Mouse (Mus musculus) midbrain, postnatal 0 days (tissue): ENCODE measurements around the gene Fthl17f. TPM values are rescaled to one million over a fixed set of nuclear protein-coding genes. Genes with fewer than 3 reads are reported as not detected.
"Not testable (repeated sequence)": the region's sequence is repeated elsewhere in the genome, so short reads cannot be mapped to it uniquely, and the experiment has no call there.

Source experiments
- ATAC-seq: fragments of 200-750 bp; cut with Nextera tagmentation; 2 replicates; pipeline ENCODE4 v1.8.0; 2017; ENCODE audit warnings: moderate number of reproducible peaks, mild to moderate bottlenecking, moderate TSS enrichment, moderate library complexity; ENCODE audit not compliant: low FRiP score
- DNase-seq: peaks from one replicate; pipeline ENCODE4 v3.0.0-alpha.2; 2015; ENCODE audit warnings: low spot score
- H3K27ac ChIP-seq: fragments of 300-500 bp; sonication (generic); 2 replicates; pipeline ENCODE4 v1.5.1; 2014; ENCODE audit warnings: low read depth, mild to moderate bottlenecking, low read length, mixed read lengths
- H3K27me3 ChIP-seq: fragments of 300-500 bp; sonication (generic); 2 replicates; pipeline ENCODE4 v1.6.1; 2014; ENCODE audit warnings: low read length, control low read depth, mixed read lengths; ENCODE audit not compliant: insufficient read depth
- H3K36me3 ChIP-seq: fragments of 300-500 bp; sonication (generic); 2 replicates; pipeline ENCODE4 v1.6.1; 2014; ENCODE audit warnings: low read length, control low read depth, mixed read lengths; ENCODE audit not compliant: insufficient read depth
- H3K4me1 ChIP-seq: fragments of 300-500 bp; sonication (generic); 2 replicates; pipeline ENCODE4 v1.6.1; 2014; ENCODE audit warnings: mild to moderate bottlenecking, control low read depth, antibody characterized with exemption, low read length, mixed read lengths; ENCODE audit not compliant: insufficient read depth
- H3K4me2 ChIP-seq: fragments of 300-500 bp; sonication (generic); 2 replicates; pipeline ENCODE4 v1.6.1; 2014; ENCODE audit warnings: low read depth, mild to moderate bottlenecking, low read length, mixed read lengths; ENCODE audit not compliant: poor library complexity, severe bottlenecking
- H3K4me3 ChIP-seq: fragments of 300-500 bp; sonication (generic); 2 replicates; pipeline ENCODE4 v1.5.1; 2014; ENCODE audit warnings: low read depth, mild to moderate bottlenecking, low read length, moderate library complexity
- H3K9ac ChIP-seq: fragments of 300-500 bp; sonication (generic); replicated peaks from 2 replicates; pipeline ENCODE4 v1.6.1; 2014; ENCODE audit warnings: mild to moderate bottlenecking, low read length, moderate library complexity, mixed read lengths; ENCODE audit not compliant: poor library complexity, severe bottlenecking
- H3K9me3 ChIP-seq: fragments of 300-500 bp; sonication (generic); 2 replicates; pipeline ENCODE4 v1.6.1; 2016; ENCODE audit warnings: low read length, control low read depth
- CTCF ChIP-seq: IDR thresholded peaks from 2 replicates; pipeline ENCODE4 v1.5.1; 2016; ENCODE audit warnings: antibody characterized with exemption, mild to moderate bottlenecking
- WGBS: fragments of 180-500 bp; shearing (Covaris S2); extraction: QIAGEN DNeasy Blood & Tissue Kit; methylation state at CpG from one replicate; pipeline ENCODE4 v1.1.7; 2014; 5-methylcytosine and 5-hydroxymethylcytosine counted together
- polyA plus RNA-seq: library from polyadenylated mRNA; unstranded; fragments of >200 nt; fragmentation: Nextera tagmentation; extraction: Ambion mirVana; gene quantifications from 2 replicates; pipeline ENCODE4 v1.2.1, GENCODE M21; 2015
- total RNA-seq: library from RNA; depleted of rRNA; stranded (reverse); fragments of >200 nt; gene quantifications from 2 replicates; pipeline ENCODE4 v1.2.3, GENCODE M21; 2014; rRNA removed

The Fthl17f gene
- total and polyA plus RNA-seq, 2 experiments from 2014 or later = not detected

DNA sequence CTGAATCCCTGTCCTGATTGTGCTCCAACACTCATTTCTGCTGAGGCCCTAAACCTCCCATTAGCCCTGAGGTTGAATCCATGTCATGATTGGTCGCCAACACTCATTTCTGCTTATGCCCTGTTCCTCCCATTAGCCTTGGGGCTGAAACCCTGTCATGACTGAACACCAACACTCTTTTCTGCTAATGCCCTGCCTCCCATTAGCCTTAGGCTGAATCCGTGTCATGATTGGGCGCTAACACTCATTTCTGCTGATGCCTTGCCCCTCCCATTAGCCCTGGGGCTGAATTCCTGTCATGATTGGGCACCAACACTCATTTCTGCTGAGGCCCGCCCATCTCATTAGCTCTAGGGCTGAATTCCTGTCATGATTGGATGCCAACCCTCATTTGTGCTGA, 714 bp upstream of the Fthl17f start:
- Histone ChIP-seq H3K4me1 (no peaks in the 10 kb centered on the region), H3K9ac (no peak overlapping the region), H3K27ac (no peak overlapping the region), H3K4me2 (no peak overlapping the region), H3K27me3 (no peaks in the 10 kb centered on the region), H3K36me3 (no peaks in the 10 kb centered on the region), H3K9me3 (no peaks in the 10 kb centered on the region; the same call in 1 of the 2 replicates), H3K4me3 (no peak overlapping the region)
- WGBS = 84% methylated on average over 4 of the region's 4 CpGs
- ATAC-seq = no peak
- TF ChIP-seq CTCF = no peak
- DNase-seq = no peak

DNA sequence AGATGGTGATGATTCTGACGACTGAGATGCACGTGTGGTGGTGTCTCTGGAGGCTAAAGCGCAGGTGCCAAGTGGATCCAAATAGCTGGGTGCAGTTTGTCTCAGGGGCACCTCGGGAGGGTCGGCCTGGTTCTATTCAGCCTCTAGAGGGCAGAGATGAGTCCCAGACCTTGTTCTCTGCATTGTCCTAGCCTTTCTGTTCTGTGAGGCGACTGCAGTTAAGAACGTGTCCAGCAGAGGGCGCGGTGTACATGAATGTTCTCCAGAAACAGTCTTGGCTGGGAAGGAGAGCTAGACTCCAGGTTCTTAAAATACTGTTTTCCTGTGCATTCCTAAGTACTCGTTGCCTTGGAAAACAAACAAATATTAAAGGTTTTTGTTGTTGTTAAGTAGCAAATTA, 14.9 kb downstream of the Fthl17f start:
- not testable (repeated sequence) for H3K4me2 ChIP-seq, DNase-seq, H3K4me1 ChIP-seq, H3K36me3 ChIP-seq, ATAC-seq, H3K9ac ChIP-seq, H3K4me3 ChIP-seq, H3K9me3 ChIP-seq, H3K27ac ChIP-seq, H3K27me3 ChIP-seq
- TF ChIP-seq CTCF = peak; percentile 61
- WGBS = 16% methylated on average over 8 of the region's 10 CpGs

DNA sequence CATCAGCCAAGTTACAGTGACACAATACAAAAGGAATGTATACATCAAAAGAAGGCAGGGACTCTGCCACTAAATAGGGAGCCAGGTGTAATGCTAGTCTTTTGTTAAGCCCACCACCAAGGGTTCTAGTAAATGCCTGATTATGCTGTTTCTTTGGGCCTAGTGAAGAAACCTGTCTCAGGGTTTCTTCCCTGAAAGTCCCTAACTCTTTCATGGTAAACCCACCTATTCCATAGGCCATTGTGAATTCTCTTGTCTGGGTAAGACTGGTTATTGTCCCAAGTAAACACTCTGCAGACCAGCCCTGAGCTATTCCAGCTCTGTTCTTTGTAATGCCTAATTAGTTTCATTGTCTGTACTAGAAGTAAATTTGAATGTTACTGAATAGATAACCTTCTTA, 32.3 kb downstream of the Fthl17f start:
- H3K4me3 ChIP-seq, H3K36me3 ChIP-seq, DNase-seq, H3K9ac ChIP-seq, ATAC-seq, H3K27me3 ChIP-seq, H3K4me2 ChIP-seq, H3K27ac ChIP-seq, H3K4me1 ChIP-seq, H3K9me3 ChIP-seq: not testable (repeated sequence)

DNA sequence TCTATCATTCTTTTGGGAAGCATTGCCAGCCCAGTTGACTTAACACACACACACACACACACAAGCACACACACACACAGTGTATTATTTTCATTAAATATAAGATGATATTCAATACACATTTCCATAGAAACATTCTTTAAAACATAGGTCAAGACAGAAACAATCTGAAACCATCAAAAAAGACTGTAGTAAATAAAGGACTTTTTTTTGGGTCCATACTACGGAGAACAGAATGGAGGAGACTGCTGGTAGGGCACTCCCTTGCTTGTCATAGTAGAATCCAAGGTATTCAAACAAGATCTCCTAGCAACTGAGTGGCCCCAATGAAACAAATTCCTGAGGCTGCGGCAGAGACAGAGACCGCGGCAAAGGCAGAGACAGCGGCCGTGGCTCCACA, 41.4 kb downstream of the Fthl17f start, which contains the start of gene 4930402K13Rik:
Gene 4930402K13Rik (plus strand): TSS at position 301 of the 400 bp plus-strand sequence.
- Histone ChIP-seq H3K27me3 (no peaks in the 10 kb centered on the region), H3K4me3 (no peak within 1 kb of the TSS), H3K27ac (no peak within 1 kb of the TSS), H3K9ac (no peak within 1 kb of the TSS), H3K9me3 (no peaks in the 10 kb centered on the region), H3K36me3 (no peaks in the 10 kb centered on the region), H3K4me1 (no peaks in the 10 kb centered on the region), H3K4me2 (no peak within 1 kb of the TSS)
- no peak for ATAC-seq
- WGBS = 81% methylated on average over 6 of the region's 6 CpGs
- no peak for TF ChIP-seq CTCF
- DNase-seq = no peak

DNA sequence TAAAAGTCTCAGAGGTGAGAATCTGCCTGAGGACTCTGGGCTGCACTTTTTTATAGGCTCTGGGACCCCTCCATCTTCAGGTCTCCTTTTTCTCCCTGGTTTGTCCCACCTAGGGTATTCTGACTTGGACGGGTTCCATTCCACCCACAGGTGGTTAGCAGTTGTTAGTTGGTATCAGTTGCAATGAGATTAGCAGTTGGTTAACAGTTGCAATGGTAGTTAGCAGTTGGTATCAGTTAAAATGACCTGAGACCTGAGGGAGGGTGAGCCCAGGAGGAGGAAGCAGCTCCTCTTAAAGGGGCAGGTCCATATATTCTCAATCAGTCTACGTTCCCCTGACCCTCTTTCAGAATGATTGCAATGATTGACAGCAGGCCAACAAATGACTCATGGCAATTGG, 47.6 kb downstream of the Fthl17f start:
- DNase-seq = no peak
- Histone ChIP-seq H3K4me3 (no peak overlapping the region), H3K36me3 (no peaks in the 10 kb centered on the region), H3K27me3 (no peaks in the 10 kb centered on the region), H3K27ac (no peak overlapping the region), H3K9ac (no peak overlapping the region), H3K4me2 (no peak overlapping the region), H3K9me3 (no peaks in the 10 kb centered on the region), H3K4me1 (no peaks in the 10 kb centered on the region)
- TF ChIP-seq CTCF = no peak
- ATAC-seq = no peak
- 60% methylated on average over 2 of the region's 2 CpGs for WGBS

Other genes with a start within 250 kb of the Fthl17f start
- not detected in 2 replicates for gene Gm6592, start 219.0 kb upstream of the Fthl17f start, total RNA-seq
- gene Gm6592, start 219.0 kb upstream of the Fthl17f start, polyA plus RNA-seq = not detected in 2 replicates
- not detected in 2 replicates for gene Gm5751, start 188.8 kb upstream of the Fthl17f start, total RNA-seq
- gene Gm5751, start 188.8 kb upstream of the Fthl17f start, polyA plus RNA-seq = not detected in 2 replicates
- gene B630019K06Rik, start 170.6 kb upstream of the Fthl17f start, total RNA-seq = 112 and 113 TPM in 2 replicates
- 37.5 and 40.5 TPM in 2 replicates for gene B630019K06Rik, start 170.6 kb upstream of the Fthl17f start, polyA plus RNA-seq
- not detected in 2 replicates for gene Fthl17b, start 100.0 kb upstream of the Fthl17f start, total RNA-seq
- gene Fthl17b, start 100.0 kb upstream of the Fthl17f start, polyA plus RNA-seq = not detected in 2 replicates
- not detected in 2 replicates for gene Fthl17c, start 86.5 kb upstream of the Fthl17f start, total RNA-seq
- not detected in 2 replicates for gene Fthl17c, start 86.5 kb upstream of the Fthl17f start, polyA plus RNA-seq
- not detected in 2 replicates for gene Fthl17d, start 76.3 kb upstream of the Fthl17f start, total RNA-seq
- not detected in 2 replicates for gene Fthl17d, start 76.3 kb upstream of the Fthl17f start, polyA plus RNA-seq
- gene Fthl17e, start 29.5 kb upstream of the Fthl17f start, total RNA-seq = not detected in 2 replicates
- not detected in 2 replicates for gene Fthl17e, start 29.5 kb upstream of the Fthl17f start, polyA plus RNA-seq
- not detected in 2 replicates for gene 4930402K13Rik, start 41.5 kb downstream of the Fthl17f start, total RNA-seq
- gene 4930402K13Rik, start 41.5 kb downstream of the Fthl17f start, polyA plus RNA-seq = not detected in 2 replicates
- gene Lancl3, start 136.9 kb downstream of the Fthl17f start, total RNA-seq = 8.6 and 10.9 TPM in 2 replicates
- 2.6 and 3.0 TPM in 2 replicates for gene Lancl3, start 136.9 kb downstream of the Fthl17f start, polyA plus RNA-seq
- not detected in 2 replicates for gene Gm14862, start 193.9 kb downstream of the Fthl17f start, total RNA-seq
- not detected in 2 replicates for gene Gm14862, start 193.9 kb downstream of the Fthl17f start, polyA plus RNA-seq
- 7.2 and 9.6 TPM in 2 replicates for gene Xk, start 209.7 kb downstream of the Fthl17f start, total RNA-seq
- 3.8 and 4.6 TPM in 2 replicates for gene Xk, start 209.7 kb downstream of the Fthl17f start, polyA plus RNA-seq
- not detected in 2 replicates for gene H2al1m, start 220.7 kb downstream of the Fthl17f start, total RNA-seq
- gene H2al1m, start 220.7 kb downstream of the Fthl17f start, polyA plus RNA-seq = not detected in 2 replicates